Mouse (Mus musculus): ENCODE measurements around the gene Tysnd1. TPM values are rescaled to one million over a fixed set of nuclear protein-coding genes. Genes with fewer than 3 reads are reported as not detected.

Tysnd1 gene
- polyA plus RNA-seq, 1 experiment, result 28.4 TPM

DNA sequence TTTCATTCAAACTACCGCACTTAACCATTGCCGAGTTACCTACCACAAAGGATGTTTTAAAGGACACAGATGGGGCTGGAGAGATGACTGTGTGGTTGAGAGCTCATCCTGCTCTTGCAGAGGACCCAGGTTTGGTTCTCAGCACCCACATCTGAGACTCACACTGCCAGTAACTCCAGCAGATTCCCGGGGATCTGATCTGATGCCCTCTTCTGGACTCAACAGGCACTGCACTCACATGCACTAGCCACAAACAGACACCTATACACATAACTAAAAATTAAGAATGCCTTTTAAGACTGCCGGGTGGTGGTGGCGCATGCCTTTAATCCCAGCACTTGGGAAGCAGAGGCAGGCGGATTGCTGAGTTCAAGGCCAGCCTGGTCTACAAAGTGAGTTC, 34.9 kb downstream of the Tysnd1 start:
- no peak for DNase-seq
- Histone ChIP-seq H3K4me3 (replicated peaks; ENCODE audit: insufficient read depth, low read depth, low read length) (no peak overlapping the region), H3K4me1 (ENCODE audit: control insufficient read depth, insufficient read depth, low read length) (no peaks in the 10 kb centered on the region), H3K27me3 (ENCODE audit: control insufficient read depth, insufficient read depth, low read length) (no peaks in the 10 kb centered on the region), H3K27ac (ENCODE audit: insufficient read depth, low read length) (no peak overlapping the region)
- 97% methylated on average over 6 of the region's 6 CpGs for WGBS
- TF ChIP-seq CTCF (IDR thresholded peaks at IDR 0.05; ENCODE audit: borderline replicate concordance, insufficient read depth, low read depth, low read length), result no peak
- no peak for TF ChIP-seq POLR2A (IDR thresholded peaks at IDR 0.05; ENCODE audit: borderline replicate concordance, insufficient read depth, low read length)

- no peaks in the 10 kb centered on the region for H3K27me3 ChIP-seq (ENCODE audit: control insufficient read depth, insufficient read depth, low read length)
- no peak for TF ChIP-seq POLR2A (IDR thresholded peaks at IDR 0.05; ENCODE audit: borderline replicate concordance, insufficient read depth, low read length)
- TF ChIP-seq CTCF (IDR thresholded peaks at IDR 0.05; ENCODE audit: borderline replicate concordance, insufficient read depth, low read depth, low read length), result peak; percentile 59; the same call in 1 of the 2 replicates
- WGBS, result 43% methylated on average over 3 of the region's 3 CpGs
- H3K27ac ChIP-seq (ENCODE audit: insufficient read depth, low read length), result no peak overlapping the region
- DNase-seq, result no peak
- H3K4me3 ChIP-seq (replicated peaks; ENCODE audit: insufficient read depth, low read depth, low read length), result no peak overlapping the region
- H3K4me1 ChIP-seq (ENCODE audit: control insufficient read depth, insufficient read depth, low read length), result peaks cover 4% of the 10 kb centered on the region; the same call in 1 of the 2 replicates
Observed at GRCm38 (mm10) chr10:61734377-61734776, 39.1 kb downstream of the Tysnd1 start.

- Histone ChIP-seq H3K27ac (ENCODE audit: insufficient read depth, low read length) (no peak overlapping the region), H3K4me3 (replicated peaks; ENCODE audit: insufficient read depth, low read depth, low read length) (no peak overlapping the region), H3K27me3 (ENCODE audit: control insufficient read depth, insufficient read depth, low read length) (no peaks in the 10 kb centered on the region), H3K4me1 (ENCODE audit: control insufficient read depth, insufficient read depth, low read length) (peaks cover 4% of the 10 kb centered on the region; the same call in 1 of the 2 replicates)
- 35% methylated on average over 10 of the region's 10 CpGs for WGBS
- TF ChIP-seq CTCF (IDR thresholded peaks at IDR 0.05; ENCODE audit: borderline replicate concordance, insufficient read depth, low read depth, low read length) (no peak), POLR2A (IDR thresholded peaks at IDR 0.05; ENCODE audit: borderline replicate concordance, insufficient read depth, low read length) (no peak)
- no peak for DNase-seq
Observed at GRCm38 (mm10) chr10:61736671-61737078, 41.4 kb downstream of the Tysnd1 start.

- TF ChIP-seq POLR2A (IDR thresholded peaks at IDR 0.05; ENCODE audit: borderline replicate concordance, insufficient read depth, low read length), result no peak
- no peak for TF ChIP-seq CTCF (IDR thresholded peaks at IDR 0.05; ENCODE audit: borderline replicate concordance, insufficient read depth, low read depth, low read length)
Observed at GRCm38 (mm10) chr10:61737537-61737936, 42.2 kb downstream of the Tysnd1 start.

DNA sequence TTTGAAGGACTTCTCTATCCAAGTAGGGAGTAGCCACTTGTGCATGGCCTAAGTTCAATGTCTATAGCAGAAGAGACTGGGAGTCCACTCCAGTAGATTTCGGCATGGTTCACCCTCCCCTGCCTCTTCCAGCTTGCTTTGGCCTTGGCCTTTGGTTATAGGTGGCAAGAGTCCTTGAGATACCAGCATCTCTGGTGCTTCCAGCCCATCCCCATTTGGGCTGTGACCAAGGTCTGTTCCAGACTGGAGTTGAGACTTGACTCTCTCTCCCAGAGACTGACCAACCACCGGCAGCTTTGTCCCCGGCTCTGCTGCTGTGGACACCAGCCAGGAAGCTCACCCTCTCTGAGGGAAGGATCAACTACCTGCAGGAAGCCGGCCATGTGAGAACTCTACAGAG, 42.8 kb downstream of the Tysnd1 start:
- no peak for TF ChIP-seq CTCF (IDR thresholded peaks at IDR 0.05; ENCODE audit: borderline replicate concordance, insufficient read depth, low read depth, low read length)
- TF ChIP-seq POLR2A (IDR thresholded peaks at IDR 0.05; ENCODE audit: borderline replicate concordance, insufficient read depth, low read length), result no peak
- Histone ChIP-seq H3K4me3 (replicated peaks; ENCODE audit: insufficient read depth, low read depth, low read length) (no peak overlapping the region), H3K4me1 (ENCODE audit: control insufficient read depth, insufficient read depth, low read length) (peaks cover 4% of the 10 kb centered on the region; the same call in 1 of the 2 replicates), H3K27ac (ENCODE audit: insufficient read depth, low read length) (no peak overlapping the region), H3K27me3 (ENCODE audit: control insufficient read depth, insufficient read depth, low read length) (no peaks in the 10 kb centered on the region)
- no peak for DNase-seq
- 80% methylated on average over 4 of the region's 4 CpGs for WGBS

More at GRCm38 (mm10) chr10:61737537-61737936, 42.2 kb downstream of the Tysnd1 start:
- Histone ChIP-seq H3K27me3 (ENCODE audit: control insufficient read depth, insufficient read depth, low read length) (no peaks in the 10 kb centered on the region), H3K4me3 (replicated peaks; ENCODE audit: insufficient read depth, low read depth, low read length) (no peak overlapping the region), H3K4me1 (ENCODE audit: control insufficient read depth, insufficient read depth, low read length) (peaks cover 4% of the 10 kb centered on the region; the same call in 1 of the 2 replicates), H3K27ac (ENCODE audit: insufficient read depth, low read length) (no peak overlapping the region)
- no peak for DNase-seq
- WGBS, result 93% methylated on average over 1 of the region's 1 CpGs

- H3K27me3 ChIP-seq (ENCODE audit: control insufficient read depth, insufficient read depth, low read length), result no peaks in the 10 kb centered on the region
- no peak for TF ChIP-seq POLR2A (IDR thresholded peaks at IDR 0.05; ENCODE audit: borderline replicate concordance, insufficient read depth, low read length)
- no peak for TF ChIP-seq CTCF (IDR thresholded peaks at IDR 0.05; ENCODE audit: borderline replicate concordance, insufficient read depth, low read depth, low read length)
- H3K4me1 ChIP-seq (ENCODE audit: control insufficient read depth, insufficient read depth, low read length), result peaks cover 4% of the 10 kb centered on the region; the same call in 1 of the 2 replicates
- DNase-seq, result no peak
- 77% methylated on average over 1 of the region's 1 CpGs for WGBS
- H3K4me3 ChIP-seq (replicated peaks; ENCODE audit: insufficient read depth, low read depth, low read length), result no peak overlapping the region
- no peak overlapping the region for H3K27ac ChIP-seq (ENCODE audit: insufficient read depth, low read length)
Observed at GRCm38 (mm10) chr10:61741306-61741705, 46.0 kb downstream of the Tysnd1 start.

GRCm38 (mm10) chr10:61741873-61742272, 46.6 kb downstream of the Tysnd1 start:
- WGBS, result 80% methylated on average over 4 of the region's 4 CpGs

DNA sequence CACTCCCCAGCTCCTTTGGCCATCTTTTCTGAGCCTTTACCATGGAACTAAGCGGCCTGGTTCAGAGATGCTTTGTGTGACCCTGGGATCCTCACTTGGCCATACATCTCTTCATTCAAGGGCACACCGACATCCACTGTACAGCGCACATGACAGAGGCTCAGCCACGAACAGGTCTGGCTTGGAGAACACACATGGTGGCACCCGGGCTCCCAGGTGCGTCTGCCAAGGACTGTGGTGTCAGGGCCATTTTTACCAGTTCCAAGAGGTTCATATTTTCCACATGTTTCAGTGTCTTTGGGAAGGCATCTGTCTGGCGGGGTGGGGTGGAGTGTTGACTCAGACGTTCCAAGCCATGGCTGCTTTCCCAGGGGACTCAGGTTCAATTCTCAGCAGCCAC, 47.0 kb downstream of the Tysnd1 start:
- Histone ChIP-seq H3K4me3 (replicated peaks; ENCODE audit: insufficient read depth, low read depth, low read length) (no peak overlapping the region), H3K27me3 (ENCODE audit: control insufficient read depth, insufficient read depth, low read length) (no peaks in the 10 kb centered on the region), H3K4me1 (ENCODE audit: control insufficient read depth, insufficient read depth, low read length) (no peaks in the 10 kb centered on the region), H3K27ac (ENCODE audit: insufficient read depth, low read length) (no peak overlapping the region)
- TF ChIP-seq POLR2A (IDR thresholded peaks at IDR 0.05; ENCODE audit: borderline replicate concordance, insufficient read depth, low read length) (no peak), CTCF (IDR thresholded peaks at IDR 0.05; ENCODE audit: borderline replicate concordance, insufficient read depth, low read depth, low read length) (no peak)
- DNase-seq, result no peak
- 93% methylated on average over 8 of the region's 8 CpGs for WGBS

More at GRCm38 (mm10) chr10:61741873-61742272, 46.6 kb downstream of the Tysnd1 start:
- H3K27ac ChIP-seq (ENCODE audit: insufficient read depth, low read length), result no peak overlapping the region
- DNase-seq, result no peak
- no peaks in the 10 kb centered on the region for H3K4me1 ChIP-seq (ENCODE audit: control insufficient read depth, insufficient read depth, low read length)
- H3K4me3 ChIP-seq (replicated peaks; ENCODE audit: insufficient read depth, low read depth, low read length), result no peak overlapping the region
- no peak for TF ChIP-seq CTCF (IDR thresholded peaks at IDR 0.05; ENCODE audit: borderline replicate concordance, insufficient read depth, low read depth, low read length)
- TF ChIP-seq POLR2A (IDR thresholded peaks at IDR 0.05; ENCODE audit: borderline replicate concordance, insufficient read depth, low read length), result no peak
- no peaks in the 10 kb centered on the region for H3K27me3 ChIP-seq (ENCODE audit: control insufficient read depth, insufficient read depth, low read length)
